Mouse (Mus musculus) monocyte, adult 5-6 weeks (primary cell): ENCODE results near the gene Faim2. TPM values are rescaled to one million over a fixed set of nuclear protein-coding genes. Genes with fewer than 3 reads are reported as not detected.

Source experiments
- ATAC-seq: fragments of 153-309, 156-312 bp; replicated peaks from 2 replicates; pipeline ENCODE4 v1.8.0; 2017; ENCODE audit warnings: mild to moderate bottlenecking; ENCODE audit not compliant: low TSS enrichment, insufficient number of reproducible peaks, severe bottlenecking, poor library complexity, low FRiP score
- total RNA-seq: library from RNA; stranded (forward); fragments of 200-1000, 200-491, 200-594 nt; gene quantifications from 3 replicates; pipeline ENCODE4 v1.2.3, GENCODE M21; 2017

Gene Faim2
- total RNA-seq = 0.11 TPM in 1 of 3 replicates, not detected in the others

DNA sequence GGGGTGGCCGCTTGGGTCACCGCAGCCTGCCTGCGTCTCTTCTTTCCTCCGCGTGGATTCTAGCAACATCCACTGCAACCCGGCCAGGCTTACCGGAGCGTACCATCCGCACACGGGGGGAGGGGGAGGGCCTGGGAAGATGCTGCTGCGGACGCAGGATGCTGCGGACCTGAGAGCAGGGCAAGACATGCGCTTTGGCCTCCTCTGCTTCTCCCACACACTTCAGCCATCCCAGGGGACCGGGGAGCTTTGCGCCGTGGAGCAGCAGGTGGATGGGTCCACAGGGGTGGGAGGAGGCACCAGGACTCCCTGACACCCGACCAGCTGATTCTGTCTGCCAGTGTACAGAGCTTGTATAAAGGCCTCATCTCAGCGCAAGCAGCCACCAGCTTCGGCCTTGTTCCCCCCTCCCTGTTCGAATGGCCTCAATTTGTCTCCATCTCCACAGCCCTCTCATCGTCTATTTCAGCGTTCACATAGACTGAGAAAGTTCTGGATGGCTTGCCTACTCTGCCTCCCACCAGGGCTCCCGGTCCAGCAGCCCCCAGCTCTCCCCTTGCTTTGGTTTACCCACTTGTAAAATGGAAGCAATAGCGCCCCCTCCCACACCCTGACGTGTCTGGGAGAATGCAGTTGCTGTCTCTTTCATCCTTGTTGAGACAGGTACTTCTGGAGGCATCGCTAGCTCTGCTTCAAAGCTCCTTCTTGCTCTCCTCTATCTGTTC is at the start of gene Faim2:
Gene Faim2 (minus strand): TSS at position 537 of the 725 bp plus-strand sequence.
- ATAC-seq = no peak

DNA sequence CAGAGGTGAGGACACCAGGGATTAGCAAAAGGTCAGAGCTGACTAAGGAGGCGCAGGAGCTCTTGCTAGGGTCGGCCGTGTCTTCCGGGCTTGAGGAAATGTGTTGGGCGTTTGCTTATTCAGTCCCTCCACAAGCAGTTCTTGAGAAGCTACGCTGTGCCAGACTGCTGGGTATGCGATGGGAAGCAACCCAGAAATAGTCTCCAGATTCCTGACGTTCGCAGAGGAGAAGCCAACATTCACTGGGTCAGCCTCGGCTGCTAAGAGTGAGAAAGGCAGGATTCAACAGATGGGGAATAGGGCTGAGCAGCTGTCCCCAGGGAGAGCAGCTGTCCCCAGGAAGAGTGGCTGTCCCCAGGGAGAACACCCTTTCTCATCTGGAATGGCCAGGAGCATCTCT is 41.2 kb upstream of the Faim2 start:
- ATAC-seq = no peak

DNA sequence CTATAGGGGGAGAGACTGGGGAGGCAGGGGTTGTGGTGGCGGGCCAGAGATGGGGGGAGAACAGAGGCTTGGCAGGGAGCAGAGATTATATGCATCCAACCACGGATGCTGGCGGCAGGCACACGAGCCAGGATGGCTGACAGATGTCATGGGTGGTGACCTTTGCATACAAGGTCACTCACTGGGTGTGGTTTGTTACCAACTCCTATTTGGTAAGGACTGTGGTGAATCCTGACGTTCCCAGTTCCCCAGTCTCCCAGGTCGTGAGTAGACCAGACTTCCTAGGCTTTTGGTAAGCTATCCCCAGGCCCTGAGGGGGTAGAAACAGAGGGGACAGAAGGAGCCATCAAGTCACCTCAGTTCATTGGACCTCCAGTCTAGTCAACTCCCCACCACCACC is 40.7 kb upstream of the Faim2 start:
- ATAC-seq = no peak

DNA sequence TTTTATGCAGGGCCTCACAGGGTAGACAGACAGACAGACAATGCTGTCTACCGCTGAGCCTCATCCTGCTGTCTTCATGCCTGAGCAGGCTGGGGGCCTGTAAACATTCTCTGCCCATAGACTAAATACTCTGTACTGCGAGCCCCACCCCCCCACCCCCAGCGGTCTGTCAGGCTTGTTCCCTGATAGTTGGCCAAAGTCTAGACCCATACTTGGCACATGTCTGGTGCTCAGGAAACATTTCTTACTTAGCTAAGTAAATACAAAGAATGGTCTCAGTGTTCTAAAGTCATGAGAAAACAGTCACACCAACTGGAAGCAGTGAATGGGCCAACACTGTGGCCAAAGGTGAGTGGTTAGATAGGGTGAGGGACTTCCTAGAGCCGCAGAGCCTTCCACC is 39.4 kb upstream of the Faim2 start:
- no peak for ATAC-seq

DNA sequence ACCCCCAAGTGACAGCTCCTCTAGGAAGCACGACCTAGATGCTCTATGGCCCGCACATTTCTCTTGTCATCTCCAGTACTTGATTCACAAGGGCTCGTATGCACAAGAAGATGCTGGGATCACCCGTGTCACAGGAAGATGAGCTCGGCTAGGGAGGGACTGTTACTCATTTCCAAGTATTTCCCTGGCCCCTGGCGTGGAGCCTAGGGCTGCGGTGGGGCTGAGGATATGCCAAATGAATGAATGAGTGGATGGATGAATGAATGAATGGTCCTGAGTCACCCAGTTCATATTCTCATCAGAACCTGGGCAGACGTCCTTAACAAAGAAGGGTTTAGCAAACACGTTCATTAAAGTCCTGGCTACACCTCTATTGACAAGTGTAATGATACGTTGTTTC is 32.3 kb upstream of the Faim2 start:
- ATAC-seq = no peak

DNA sequence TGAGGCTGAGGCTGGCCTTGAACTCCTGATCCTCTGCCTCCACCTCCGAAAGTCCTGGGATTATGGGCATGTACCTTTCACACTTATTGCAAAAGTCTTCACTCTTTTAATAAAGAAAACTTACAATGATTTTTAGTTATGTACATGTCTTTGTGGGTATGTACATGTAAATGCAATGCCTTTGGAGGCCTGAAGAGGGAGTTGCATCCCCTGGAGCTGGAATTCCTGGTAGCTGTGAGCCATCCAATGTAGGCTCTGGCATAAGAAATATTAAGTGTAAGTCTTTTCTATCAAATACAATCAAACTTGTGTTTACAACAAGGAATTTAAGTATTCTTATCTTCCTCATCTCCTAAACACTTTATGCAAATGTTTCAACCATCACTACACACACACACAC is 31.0 kb upstream of the Faim2 start:
- no peak for ATAC-seq

DNA sequence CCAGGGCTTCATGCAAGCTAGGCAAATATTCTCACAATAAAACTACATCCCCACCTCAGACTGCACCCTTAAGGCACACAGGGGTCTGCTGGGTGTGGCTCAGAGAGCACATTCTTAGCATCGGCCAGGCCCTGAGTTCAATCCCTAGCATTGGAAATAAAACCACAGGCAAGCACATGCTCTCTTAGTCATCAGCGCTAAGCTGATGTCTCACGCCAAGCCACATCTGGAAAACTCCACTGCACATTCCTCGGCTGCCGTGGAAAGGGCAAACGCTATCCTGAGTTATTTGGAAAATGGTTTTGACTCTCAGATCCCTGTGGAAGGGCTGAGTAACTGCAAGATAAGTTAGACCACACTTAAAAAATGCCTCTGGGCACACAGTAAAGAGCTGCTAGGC is 25.8 kb upstream of the Faim2 start:
- no peak for ATAC-seq

DNA sequence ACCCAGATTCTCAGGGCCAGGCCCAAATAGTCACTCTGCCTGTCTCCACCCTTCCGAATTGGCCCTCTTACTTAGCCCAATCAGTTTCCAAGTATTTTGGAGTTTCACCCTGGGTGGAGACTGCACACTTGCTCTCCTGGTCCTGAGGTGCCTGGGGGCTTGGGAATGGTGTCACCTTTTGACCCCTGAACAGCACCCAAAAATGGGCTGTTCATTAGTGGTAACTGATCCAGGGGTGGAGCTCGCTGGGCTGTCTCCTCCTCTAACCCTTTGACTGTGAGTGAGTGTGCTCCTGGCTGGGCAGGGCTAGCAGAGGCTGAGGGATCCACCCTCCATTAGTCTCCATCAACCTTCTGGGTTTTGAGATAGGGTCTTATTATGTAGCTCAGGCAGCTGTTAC is 21.9 kb upstream of the Faim2 start:
- ATAC-seq = no peak

DNA sequence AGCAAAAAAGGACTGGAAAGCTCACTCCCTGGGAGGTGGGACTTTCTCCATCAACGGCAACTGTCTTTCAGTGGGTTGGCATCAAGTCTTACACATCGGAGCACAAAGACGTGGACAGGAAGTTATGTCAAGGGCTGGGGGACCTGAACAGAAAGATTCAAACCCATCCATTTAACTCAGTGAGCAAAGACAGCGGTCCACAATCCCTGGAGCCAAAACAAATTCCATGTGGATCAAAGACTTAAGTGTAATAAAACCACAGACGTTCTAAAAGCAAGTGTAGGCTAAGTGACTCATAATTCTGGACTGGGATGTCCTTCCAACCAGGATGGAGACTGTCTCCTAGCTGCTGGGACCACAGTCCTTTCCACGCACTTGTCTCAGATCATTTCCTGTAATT is 19.8 kb upstream of the Faim2 start:
- no peak for ATAC-seq

DNA sequence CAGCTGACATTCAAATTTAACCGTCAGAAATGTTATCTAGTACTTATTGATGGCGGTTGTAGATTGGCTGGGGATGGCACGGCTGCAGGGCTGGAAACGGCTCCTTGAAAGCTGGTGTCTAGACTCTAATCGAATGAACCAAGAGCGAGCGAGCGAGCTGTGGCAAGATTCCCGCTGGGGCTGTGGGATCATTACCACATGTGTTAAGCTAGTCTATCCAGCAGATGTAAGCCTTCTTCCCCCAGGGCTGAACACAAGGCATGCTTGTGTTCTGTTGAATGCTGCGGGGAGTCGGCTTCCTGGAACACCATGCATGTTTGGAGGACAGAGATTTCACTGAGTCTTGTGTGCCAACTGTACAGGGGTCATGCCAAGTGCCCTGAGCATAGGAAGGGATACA is 18.6 kb upstream of the Faim2 start:
- ATAC-seq = no peak

DNA sequence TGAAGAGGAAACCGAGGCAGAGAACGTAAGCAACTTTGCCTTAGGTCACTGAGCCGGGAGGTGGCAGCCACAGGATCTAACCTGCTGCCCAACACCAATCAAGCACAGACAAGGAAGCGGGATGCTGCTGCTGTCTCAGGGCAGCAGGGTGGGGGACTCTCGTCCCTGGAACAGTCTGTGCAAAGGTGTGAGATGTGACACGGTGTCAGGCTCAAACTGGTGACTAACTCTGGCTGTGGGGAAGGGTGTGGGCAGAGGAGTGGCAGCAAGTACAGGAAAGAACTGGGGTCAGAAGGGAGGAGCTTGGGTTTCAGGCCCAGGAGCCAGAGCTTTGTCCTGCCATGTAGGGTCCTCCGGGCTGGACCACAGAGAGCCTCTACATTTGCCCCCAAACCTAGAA is 16.1 kb upstream of the Faim2 start:
- no peak for ATAC-seq

DNA sequence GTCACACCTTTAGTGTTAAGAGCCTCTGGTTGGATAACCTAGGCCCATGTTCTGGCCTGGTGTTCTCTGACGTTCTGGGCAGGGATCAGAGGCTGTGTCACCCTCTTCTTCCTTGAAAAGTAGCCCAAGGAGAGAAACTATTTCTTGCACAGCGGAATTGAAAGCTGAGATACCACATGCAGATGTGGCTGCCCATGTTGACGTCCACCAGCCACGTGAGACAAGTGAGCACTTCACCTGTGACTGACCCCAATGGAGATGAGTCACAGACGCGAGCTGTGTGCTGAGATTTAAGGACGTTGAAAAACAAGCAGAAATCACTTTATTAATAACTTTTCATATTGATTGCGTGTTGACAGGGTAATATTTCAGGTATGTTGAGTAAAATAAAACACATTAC is 11.9 kb upstream of the Faim2 start:
- no peak for ATAC-seq

DNA sequence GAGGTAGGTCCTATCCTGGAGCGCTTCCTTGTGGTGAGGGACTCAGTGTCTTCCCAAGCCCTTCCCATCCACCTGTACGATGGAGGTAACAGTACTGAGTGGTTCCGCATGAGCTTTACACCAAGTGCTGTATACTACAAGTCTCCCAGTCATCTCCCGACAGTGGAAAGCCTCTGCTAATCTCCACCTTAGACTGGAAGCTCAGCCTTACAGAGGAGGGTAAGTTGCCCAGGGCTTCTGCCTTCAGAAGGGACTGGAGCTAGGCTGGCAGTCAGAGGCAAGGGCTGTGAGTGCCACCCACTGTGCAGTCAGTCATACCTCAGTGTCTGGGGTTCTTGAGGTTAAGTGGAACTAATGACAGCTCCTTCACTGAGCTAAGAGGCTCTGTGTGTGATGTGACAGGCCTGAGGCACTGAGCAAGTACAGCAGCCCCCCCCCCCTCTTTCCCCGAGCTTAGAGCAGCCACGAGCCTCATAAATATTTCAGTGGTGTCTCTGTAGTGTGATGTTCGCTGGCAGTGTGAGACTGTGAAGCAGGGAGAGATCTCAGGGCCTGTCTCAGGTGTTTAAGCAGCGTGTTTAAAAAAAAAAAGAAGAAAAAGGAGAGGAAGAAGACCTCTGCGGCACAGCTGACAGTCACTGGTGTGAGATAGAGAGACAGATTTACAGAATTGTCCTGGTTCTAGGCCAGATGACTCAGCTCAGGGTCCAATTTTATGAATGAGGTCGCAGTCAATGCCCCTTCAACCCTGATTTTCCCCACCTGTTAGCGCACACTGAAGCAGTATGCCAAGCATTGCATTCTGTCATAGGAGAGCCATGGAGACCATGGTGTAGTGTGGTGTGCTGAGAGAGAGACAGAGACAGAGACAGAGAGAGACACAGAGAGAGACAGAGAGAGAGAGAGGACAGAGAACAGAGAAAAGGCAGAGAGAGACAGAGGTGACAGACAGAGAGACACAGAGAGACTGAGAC is 9.2 kb upstream of the Faim2 start:
- ATAC-seq = no peak

DNA sequence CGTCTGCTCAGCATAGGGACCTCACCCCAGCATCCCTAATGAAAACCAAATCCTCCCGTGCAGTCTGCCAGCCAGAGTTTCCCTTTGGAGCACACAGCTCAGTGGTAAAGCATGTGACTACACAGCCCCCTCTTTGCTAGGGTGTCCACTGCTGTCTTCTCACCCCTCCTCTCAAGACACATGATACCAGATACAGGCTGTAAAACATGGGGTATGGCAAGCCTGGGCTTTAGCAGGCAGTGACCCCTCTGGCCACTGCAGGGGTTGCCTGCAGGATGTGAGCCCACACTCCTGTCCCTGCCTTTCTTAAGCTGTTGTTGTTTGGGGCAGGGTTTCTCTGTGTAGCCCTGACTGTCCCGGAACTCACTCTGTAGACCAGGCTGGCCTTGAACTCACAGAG is 4.1 kb upstream of the Faim2 start:
- no peak for ATAC-seq

DNA sequence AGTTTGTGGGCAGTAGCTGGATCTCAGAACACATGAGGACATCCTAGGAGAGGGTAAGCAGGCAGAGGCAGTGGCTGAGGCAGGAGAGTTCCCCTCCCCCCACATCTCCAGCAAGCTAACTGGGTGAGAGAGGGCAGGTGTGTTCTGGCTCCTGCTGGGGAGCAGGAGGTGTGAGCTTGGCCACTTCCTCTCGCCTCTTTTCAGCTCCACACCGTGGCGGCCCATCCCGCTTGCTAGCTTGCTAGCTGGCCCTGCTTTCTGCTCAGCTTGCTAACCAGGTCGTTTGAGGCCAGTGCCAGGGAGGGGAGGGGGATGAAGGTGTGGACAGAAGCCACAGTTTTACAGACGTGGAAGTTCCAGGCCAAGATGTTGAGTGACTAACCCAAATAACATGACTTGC is 3.2 kb upstream of the Faim2 start:
- ATAC-seq = no peak

DNA sequence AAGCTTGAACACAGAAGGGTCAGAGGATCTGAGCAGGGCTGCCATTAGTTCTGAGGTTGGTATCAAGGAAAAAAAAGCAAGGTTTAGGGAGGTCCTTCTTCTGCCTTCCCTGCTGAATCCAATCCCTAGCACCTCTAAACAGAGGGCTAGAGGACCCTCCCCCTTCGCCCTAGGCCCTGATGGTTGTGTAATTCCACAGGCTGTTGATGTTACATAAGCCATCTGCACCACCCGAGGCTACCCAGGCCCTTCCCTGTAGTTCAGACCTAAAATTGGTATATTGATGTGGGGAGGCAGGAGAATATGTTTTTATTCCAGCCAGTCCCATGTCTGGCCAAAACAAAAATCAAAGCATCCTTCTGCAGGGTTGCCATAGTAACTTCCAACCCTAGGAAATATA is 1.3 kb downstream of the Faim2 start:
- no peak for ATAC-seq

DNA sequence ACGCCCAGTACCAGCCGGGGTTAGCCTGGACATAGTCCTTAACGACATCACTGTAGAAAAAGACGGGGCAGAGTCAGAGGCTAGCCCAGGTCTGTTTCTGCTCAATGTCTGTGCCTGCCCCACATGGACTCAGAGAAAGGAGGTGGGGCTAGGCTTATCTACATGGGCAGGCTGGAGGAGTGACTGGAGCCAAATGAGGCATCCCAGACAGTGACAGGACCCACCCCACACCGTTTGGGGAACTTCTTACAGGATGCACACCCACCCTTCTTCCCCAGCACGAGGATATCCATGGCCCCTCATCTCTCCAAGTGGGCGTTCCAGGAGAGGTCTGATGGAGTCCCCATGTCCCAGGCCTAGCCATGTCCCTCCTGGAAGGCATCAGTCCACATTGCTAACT is 7.7 kb downstream of the Faim2 start:
- no peak for ATAC-seq

DNA sequence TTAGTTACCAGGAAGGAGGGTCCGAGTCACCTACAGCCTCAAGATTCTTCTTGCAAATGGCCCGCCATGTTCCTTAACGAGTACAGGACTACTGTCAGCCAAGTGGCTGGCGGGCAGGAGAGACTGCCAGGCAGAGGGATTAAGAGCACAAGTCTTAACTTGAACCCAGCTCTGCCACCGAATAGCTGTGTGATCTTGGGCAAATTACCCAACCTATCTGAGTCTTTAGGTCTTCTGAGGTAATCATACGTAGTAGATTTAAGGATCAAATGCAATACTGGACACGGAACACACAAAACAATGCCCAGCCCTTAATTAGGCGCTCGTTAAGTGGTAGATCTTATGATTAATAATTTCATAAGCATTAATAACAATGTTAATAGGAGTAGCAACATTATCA is 8.3 kb downstream of the Faim2 start:
- ATAC-seq = no peak

DNA sequence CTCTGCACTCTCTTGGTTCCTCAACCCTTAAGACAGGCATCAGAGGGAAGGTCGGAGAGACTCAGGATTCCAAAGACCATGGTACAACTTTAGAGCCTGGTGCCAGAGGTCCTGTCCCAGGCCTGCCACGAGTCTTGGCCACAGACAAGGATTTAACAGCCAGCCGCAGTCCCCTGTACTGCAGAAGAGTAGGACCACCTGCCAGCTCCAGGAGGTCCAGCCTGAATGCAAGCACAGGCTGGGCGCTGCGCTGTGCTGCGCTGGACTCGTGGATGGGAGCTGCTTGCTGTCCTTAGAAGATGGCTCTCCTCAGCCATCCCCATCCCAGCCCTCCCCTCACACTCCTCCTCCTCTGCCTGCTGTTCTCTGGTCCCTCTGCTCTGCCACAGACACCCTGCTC is 10.2 kb downstream of the Faim2 start:
- ATAC-seq = no peak

DNA sequence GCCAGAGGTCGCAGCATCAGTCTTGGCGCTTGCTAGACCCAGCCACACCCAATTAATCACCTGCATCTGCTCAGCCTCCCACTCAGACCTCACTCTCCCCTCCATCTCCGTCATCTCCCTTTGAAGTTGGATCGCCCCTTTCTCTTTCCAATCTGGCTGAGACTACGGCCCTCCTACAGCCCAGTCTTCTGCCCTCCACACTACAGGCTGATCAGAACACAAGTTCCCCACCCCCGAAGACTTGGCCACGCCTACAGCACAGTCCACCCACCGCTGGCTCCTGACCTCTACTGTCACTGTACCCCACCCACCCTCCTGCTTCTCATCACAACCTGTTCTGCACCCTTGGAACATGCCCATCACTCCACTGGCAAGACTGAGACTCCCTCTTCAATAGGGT is 11.2 kb downstream of the Faim2 start:
- no peak for ATAC-seq
